Mouse (Mus musculus) spleen, adult 2 months (tissue): ENCODE measurements around the gene Gnaq. TPM values are rescaled to one million over a fixed set of nuclear protein-coding genes. Genes with fewer than 3 reads are reported as not detected.

ENCODE experiments used
- DNase-seq, 2 experiments: peaks; one replicate each; pipeline versions ENCODE4 v3.0.0 to v3.0.0-alpha.2; 2012 to 2021; ENCODE audit warnings: low spot score in 2 of 2, low read depth in 1 of 2
- H3K27ac ChIP-seq: fragments of 200-500 bp; 2 replicates; pipeline ENCODE4 v1.5.1; 2012; ENCODE audit warnings: low read length, inconsistent platforms; ENCODE audit not compliant: insufficient read depth
- H3K27me3 ChIP-seq: fragments of 200-500 bp; 2 replicates; pipeline ENCODE4 v1.6.1; 2012; ENCODE audit warnings: mild to moderate bottlenecking, moderate library complexity, low read length, inconsistent platforms; ENCODE audit not compliant: control insufficient read depth, insufficient read depth
- H3K36me3 ChIP-seq: fragments of 200-500 bp; 2 replicates; pipeline ENCODE4 v1.6.1; 2012; ENCODE audit warnings: mild to moderate bottlenecking, low read length, inconsistent platforms; ENCODE audit not compliant: control insufficient read depth, insufficient read depth
- H3K4me1 ChIP-seq: fragments of 200-500 bp; 2 replicates; pipeline ENCODE4 v1.6.1; 2011; ENCODE audit warnings: inconsistent platforms; ENCODE audit not compliant: control insufficient read depth, insufficient read depth, insufficient read length
- H3K4me3 ChIP-seq: fragments of 200-500 bp; 2 replicates; pipeline ENCODE4 v1.5.1; 2011; ENCODE audit warnings: mild to moderate bottlenecking, inconsistent platforms; ENCODE audit not compliant: insufficient read depth, insufficient read length; ENCODE audit errors: extremely low read depth
- CTCF ChIP-seq: fragments of 200-500 bp; IDR thresholded peaks from 2 replicates; pipeline ENCODE4 v1.5.1; 2011; ENCODE audit warnings: mild to moderate bottlenecking, inconsistent platforms; ENCODE audit not compliant: insufficient read depth, insufficient read length, insufficient replicate concordance; ENCODE audit errors: extremely low read depth
- POLR2A ChIP-seq: fragments of 200-500 bp; IDR thresholded peaks from 2 replicates; pipeline ENCODE4 v1.6.1; 2011; ENCODE audit warnings: low read depth, low read length, inconsistent platforms
- WGBS: fragments of 180-500 bp; shearing (Covaris S2); methylation state at CpG from one replicate; pipeline ENCODE4 v1.1.7; 2018; 5-methylcytosine and 5-hydroxymethylcytosine counted together
- polyA plus RNA-seq: library from polyadenylated mRNA; depleted of rRNA; stranded (reverse); fragments of >200 nt; gene quantifications from 2 replicates; pipeline ENCODE4 v1.2.3, GENCODE M21; 2012

Gene Gnaq
- polyA plus RNA-seq, 1 experiment, result 7.3 TPM

DNA sequence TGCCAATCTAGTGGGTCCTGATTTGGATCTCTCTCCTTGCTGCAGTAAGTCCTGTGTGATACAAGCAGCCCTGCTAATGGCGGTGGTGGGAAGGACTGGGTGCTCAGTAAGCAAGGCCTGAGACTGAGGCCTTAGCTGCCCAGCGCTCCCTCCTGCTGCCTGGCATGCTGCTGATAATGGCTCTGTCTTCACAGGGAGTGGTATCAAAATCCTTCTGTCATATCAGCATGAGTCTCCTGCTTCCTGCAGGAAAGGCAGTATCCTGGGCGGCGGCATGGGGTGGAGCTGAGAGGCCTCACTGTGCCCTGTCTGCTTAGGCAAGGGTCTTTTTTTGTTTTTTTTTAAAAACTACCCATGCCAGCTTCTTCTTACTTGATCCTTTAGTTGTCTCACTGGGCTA is 9.2 kb downstream of the Gnaq start:
- TF ChIP-seq POLR2A (no peak), CTCF (no peak)
- peak overlapping the region; percentile 16; the same call in 1 of the 2 replicates for H3K27ac ChIP-seq

DNA sequence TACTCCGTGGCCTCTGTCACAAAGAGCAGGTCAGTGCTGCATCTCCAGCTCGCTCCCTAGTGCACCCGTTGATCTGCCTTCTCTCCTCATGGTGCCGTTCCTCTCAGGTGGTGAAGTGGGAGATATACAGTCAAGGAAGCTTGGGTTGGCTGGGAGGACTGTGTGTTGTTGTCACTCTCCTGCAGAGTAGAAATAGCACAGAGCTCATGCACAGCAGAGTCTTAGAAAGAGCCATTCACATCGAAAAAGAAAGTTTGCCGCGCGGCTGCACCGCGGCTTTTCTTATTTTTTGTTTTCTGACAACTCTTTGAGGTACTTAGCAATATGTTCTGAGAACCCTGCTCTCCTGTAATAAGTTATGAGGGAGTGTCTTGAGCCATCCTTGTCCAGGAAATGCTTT is 10.4 kb downstream of the Gnaq start:
- no peaks in the 10 kb centered on the region for H3K27me3 ChIP-seq
- H3K36me3 ChIP-seq, result no peaks in the 10 kb centered on the region
- H3K27ac ChIP-seq, result no peak overlapping the region
- WGBS, result 94% methylated on average over 10 of the region's 10 CpGs
- no peak for TF ChIP-seq POLR2A
- no peak for TF ChIP-seq CTCF
- H3K4me3 ChIP-seq, result no peak overlapping the region
- DNase-seq, result no peak
- peaks cover 8% of the 10 kb centered on the region for H3K4me1 ChIP-seq

More for the DNA sequence above, 9.2 kb downstream of the Gnaq start:
- WGBS, result 68% methylated on average over 4 of the region's 4 CpGs
- H3K27me3 ChIP-seq, result no peaks in the 10 kb centered on the region
- no peak for DNase-seq
- peaks cover 8% of the 10 kb centered on the region for H3K4me1 ChIP-seq
- no peaks in the 10 kb centered on the region for H3K36me3 ChIP-seq
- H3K4me3 ChIP-seq, result no peak overlapping the region

DNA sequence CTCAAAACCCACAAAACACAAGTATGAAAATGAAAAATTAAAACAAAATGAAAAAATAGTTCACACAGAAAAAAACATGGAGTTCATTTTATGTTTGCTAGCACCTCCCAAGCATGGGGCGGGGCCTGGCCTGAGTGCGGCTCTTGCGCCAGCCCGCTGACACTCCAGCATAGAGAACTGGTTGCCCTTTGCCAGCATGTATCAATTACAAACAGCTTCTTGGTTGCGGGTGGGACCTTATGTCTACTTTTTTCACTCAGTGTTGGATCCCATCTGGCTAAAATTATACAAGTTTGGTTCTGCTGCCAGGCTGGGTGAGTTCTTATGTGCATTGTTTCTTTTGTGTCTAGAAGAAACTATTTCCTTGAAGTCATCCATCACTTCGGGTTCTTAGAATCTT is 14.8 kb downstream of the Gnaq start:
- WGBS, result 92% methylated on average over 6 of the region's 6 CpGs
- no peak overlapping the region for H3K4me3 ChIP-seq
- H3K27ac ChIP-seq, result no peak overlapping the region
- H3K27me3 ChIP-seq, result no peaks in the 10 kb centered on the region
- no peak for DNase-seq
- TF ChIP-seq CTCF (no peak), POLR2A (no peak)
- no peaks in the 10 kb centered on the region for H3K36me3 ChIP-seq
- peaks cover 4% of the 10 kb centered on the region; the same call in 1 of the 2 replicates for H3K4me1 ChIP-seq

DNA sequence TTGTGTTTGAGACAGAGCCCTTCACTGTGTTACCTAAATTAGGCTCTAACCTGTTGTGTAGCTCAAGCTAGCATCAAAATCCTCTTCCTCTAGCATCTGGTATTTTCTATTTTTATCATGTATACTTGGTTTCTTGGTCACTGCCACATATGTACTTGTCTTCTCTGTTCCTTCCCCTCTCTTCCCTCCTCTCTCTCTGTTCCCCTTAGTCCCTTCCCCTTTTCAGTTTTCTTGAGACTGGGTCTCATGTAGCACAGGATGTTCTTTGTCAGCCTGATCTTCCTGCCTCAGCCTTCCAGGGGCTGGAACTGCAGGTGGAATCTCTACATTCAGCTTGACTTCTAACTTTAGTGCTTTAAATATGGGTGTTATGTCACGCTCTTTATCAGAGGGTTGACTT is 16.5 kb downstream of the Gnaq start:
- no peaks in the 10 kb centered on the region for H3K36me3 ChIP-seq
- WGBS, result 60% methylated on average over 1 of the region's 1 CpGs
- TF ChIP-seq CTCF (no peak), POLR2A (no peak)
- H3K27ac ChIP-seq, result peak overlapping the region; percentile 16; the same call in 1 of the 2 replicates
- H3K4me3 ChIP-seq, result no peak overlapping the region
- H3K27me3 ChIP-seq, result no peaks in the 10 kb centered on the region
- no peak for DNase-seq
- H3K4me1 ChIP-seq, result no peaks in the 10 kb centered on the region; the same call in 1 of the 2 replicates

DNA sequence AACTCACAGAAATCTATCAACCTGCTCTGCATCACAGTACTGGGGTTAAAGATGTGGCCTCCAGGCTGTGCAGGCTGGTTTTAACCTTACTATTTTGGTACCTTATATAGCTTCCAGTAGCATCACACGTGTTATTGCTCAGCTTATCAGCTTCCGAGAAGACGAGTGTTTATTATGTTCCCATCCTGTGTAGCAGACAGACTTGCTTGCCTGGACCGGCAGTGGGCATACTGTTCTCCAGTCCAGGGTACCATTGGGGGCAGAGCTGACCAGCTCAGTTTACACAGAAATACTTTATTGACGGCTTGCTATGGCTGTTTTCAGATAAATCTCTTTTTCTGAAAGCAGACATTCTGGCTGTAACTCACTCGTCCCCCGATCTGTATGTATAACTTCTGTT is 17.7 kb downstream of the Gnaq start:
- 91% methylated on average over 7 of the region's 7 CpGs for WGBS
- no peak for TF ChIP-seq CTCF
- TF ChIP-seq POLR2A, result no peak
- H3K4me1 ChIP-seq, result no peaks in the 10 kb centered on the region; the same call in 1 of the 2 replicates
- H3K27me3 ChIP-seq, result no peaks in the 10 kb centered on the region
- DNase-seq, result no peak
- no peak overlapping the region for H3K27ac ChIP-seq
- H3K4me3 ChIP-seq, result no peak overlapping the region
- no peaks in the 10 kb centered on the region for H3K36me3 ChIP-seq

DNA sequence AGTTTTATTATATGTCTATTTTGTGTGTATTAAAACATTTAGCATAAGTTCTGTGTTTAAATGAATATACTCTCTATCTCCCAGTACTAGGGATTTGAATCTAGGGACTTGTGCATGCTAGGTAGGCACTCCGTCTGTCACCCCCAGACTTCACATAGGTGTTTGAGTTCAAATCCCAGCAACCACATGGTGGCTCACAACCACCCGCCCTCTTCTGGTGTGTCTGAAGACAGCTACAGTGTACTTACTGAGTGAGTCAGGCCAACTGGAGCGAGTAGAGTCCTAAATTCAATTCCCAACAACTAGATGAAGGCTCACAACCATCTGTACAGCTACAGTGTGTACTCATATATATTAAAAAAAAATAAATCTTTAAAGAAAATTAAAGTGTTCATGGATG is 21.2 kb downstream of the Gnaq start:
- WGBS, result 86% methylated on average over 3 of the region's 3 CpGs
- TF ChIP-seq POLR2A, result no peak
- no peak for TF ChIP-seq CTCF
- DNase-seq, result no peak
- H3K27ac ChIP-seq, result no peak overlapping the region
- H3K36me3 ChIP-seq, result no peaks in the 10 kb centered on the region
- no peaks in the 10 kb centered on the region for H3K27me3 ChIP-seq
- no peaks in the 10 kb centered on the region; the same call in 1 of the 2 replicates for H3K4me1 ChIP-seq
- no peak overlapping the region for H3K4me3 ChIP-seq

GRCm38 (mm10) chr19:16154480-16154879 is 21.8 kb downstream of the Gnaq start:
- DNase-seq, result no peak
- Histone ChIP-seq H3K36me3 (no peaks in the 10 kb centered on the region), H3K4me1 (no peaks in the 10 kb centered on the region; the same call in 1 of the 2 replicates), H3K27me3 (no peaks in the 10 kb centered on the region), H3K4me3 (no peak overlapping the region), H3K27ac (no peak overlapping the region)
- TF ChIP-seq POLR2A, result no peak
- TF ChIP-seq CTCF, result no peak
